Comparison of ENCODE assay signal across 10 mouse cellular contexts in the genomic region with DNA sequence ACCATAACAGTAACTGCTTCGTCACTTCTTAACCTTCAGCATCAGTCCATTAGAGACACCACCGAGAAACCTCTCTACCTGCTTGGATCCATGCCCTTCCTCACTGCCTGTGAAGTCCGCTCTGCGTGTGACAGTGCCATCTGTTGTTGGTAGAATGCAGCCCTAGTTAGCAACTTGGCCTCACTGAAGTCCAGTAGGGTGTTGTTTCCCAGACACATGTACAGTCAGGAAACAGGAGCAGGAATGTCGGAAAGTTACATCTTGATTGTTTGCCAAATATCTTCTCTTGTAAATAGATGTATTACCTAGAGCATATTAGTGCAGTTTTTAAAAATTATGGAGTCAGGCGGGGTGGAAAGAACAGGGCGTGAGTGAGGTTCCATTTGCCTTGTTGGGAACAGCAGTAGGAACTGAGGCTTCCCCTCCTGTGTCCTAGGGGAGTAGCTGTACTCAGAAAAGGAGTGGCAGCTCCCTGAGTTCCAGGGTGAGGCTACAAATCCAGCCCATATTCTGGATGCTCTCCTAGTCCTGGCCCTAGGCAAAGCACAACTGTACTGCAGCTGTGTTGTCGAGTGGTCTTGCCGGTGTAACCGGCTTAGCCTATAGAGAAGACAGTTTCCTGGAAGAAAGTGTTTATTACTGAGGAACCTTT. TPM values are rescaled to one million over a fixed set of nuclear protein-coding genes. Genes with fewer than 3 reads are reported as not detected.
DNase-seq lines count a peak whose midpoint lies in the region; ATAC-seq and TF ChIP-seq lines count a peak whose summit lies in the region.
"Had no signal": no experiment of that assay in that cellular context is flagged by ENCODE, and none has a peak within 500 bp of the region (broad histone marks: within the 10 kb centered on the region; RNA-seq: fewer than 3 reads in every experiment).

No protein-coding gene starts in this region.

- peak overlapping the region; percentile 31; the same call in 1 of the 2 replicates for H3K27ac ChIP-seq in stomach, postnatal 0 days (replicated peaks)
- no peak overlapping the region for H3K27ac ChIP-seq in thymus, adult 2 months (ENCODE audit: control insufficient read depth, insufficient read depth, low read length)

- H3K4me1 ChIP-seq in stomach, postnatal 0 days (replicated peaks; ENCODE audit: control insufficient read depth, insufficient read depth) = peaks cover 3% of the 10 kb centered on the region
- H3K4me1 ChIP-seq in thymus, adult 2 months (replicated peaks; ENCODE audit: control insufficient read depth, insufficient read depth, low read length) = no peaks in the 10 kb centered on the region

- TF ChIP-seq POLR2A in thymus, adult 2 months (IDR thresholded peaks at IDR 0.05; ENCODE audit: control insufficient read depth, extremely low read depth, insufficient read depth, low read length, poor library complexity) = no peak

- peak; percentile 77 for TF ChIP-seq CTCF in stomach, postnatal 0 days (IDR thresholded peaks at IDR 0.05; ENCODE audit: low read depth)
- TF ChIP-seq CTCF in thymus, adult 2 months (IDR thresholded peaks at IDR 0.05; ENCODE audit: borderline replicate concordance, control insufficient read depth, extremely low read depth, insufficient read depth, low read length, poor library complexity) = no peak

- peak overlapping the region; percentile 44 for H3K4me2 ChIP-seq in stomach, postnatal 0 days (replicated peaks; ENCODE audit: low read depth)

- H3K9me3 ChIP-seq in stomach, postnatal 0 days (ENCODE audit: control insufficient read depth, low read length) = no peaks in the 10 kb centered on the region

- 46% methylated on average over 10 of the region's 10 CpGs for WGBS in stomach, postnatal 0 days
- 94% methylated on average over 10 of the region's 10 CpGs for WGBS in thymus, adult 2 months

- peak overlapping the region; percentile 20; the same call in 1 of the 2 replicates for H3K4me3 ChIP-seq in stomach, postnatal 0 days (ENCODE audit: low read depth, low read length)
- H3K4me3 ChIP-seq in thymus, adult 2 months (ENCODE audit: control insufficient read depth, insufficient read depth, low read length) = no peak overlapping the region
- H3K4me3 ChIP-seq: erythroblast, embryonic 14.5 days had no signal

- H3K9ac ChIP-seq in stomach, postnatal 0 days (ENCODE audit: low read length) = no peak overlapping the region

- H3K36me3 ChIP-seq in stomach, postnatal 0 days (ENCODE audit: control insufficient read depth, insufficient read depth, low read length) = peaks cover 8% of the 10 kb centered on the region; the same call in 1 of the 2 replicates
- no peaks in the 10 kb centered on the region for H3K36me3 ChIP-seq in thymus, adult 2 months (ENCODE audit: control insufficient read depth, insufficient read depth, low read length)
- H3K36me3 ChIP-seq: G1E had no signal

- DNase-seq in heart, adult 9 months (ENCODE audit: low spot score in 2 of 2) = peak; percentile 58 to 78
- DNase-seq in heart, postnatal 4 days = no peak
- DNase-seq in adipocyte (ENCODE audit: low spot score) = peak; percentile 66
- peak; percentile 87 to 91 for DNase-seq in cerebellum, postnatal 25 days
- DNase-seq in kidney, postnatal 36 days = peak; percentile 58 to 61
- DNase-seq in stomach, postnatal 0 days (ENCODE audit: low spot score) = peak; percentile 43
- DNase-seq in thymus, adult 2 months = no peak
- no peak for DNase-seq in frontal cortex, postnatal 14 days (ENCODE audit: low spot score in 2 of 2)

- no peak for ATAC-seq in stomach, postnatal 0 days (ENCODE audit: low FRiP score, low TSS enrichment)

- H3K27me3 ChIP-seq in stomach, postnatal 0 days (ENCODE audit: control insufficient read depth, insufficient read depth, low read length) = no peaks in the 10 kb centered on the region
- H3K27me3 ChIP-seq in thymus, adult 2 months (ENCODE audit: control insufficient read depth, insufficient read depth, low read length) = no peaks in the 10 kb centered on the region

- no peak for TF ChIP-seq EP300 in stomach, postnatal 0 days (optimal IDR thresholded peaks at IDR 0.05)

RNA-seq across cellular contexts. Expression of a gene that starts 25.3 kb away (rescaled TPM):
- total RNA-seq in heart, postnatal 4 days (2021) = 10 to 100 TPM; 22.3 to 22.7 TPM
- polyA plus RNA-seq in stomach, postnatal 0 days (2015; fragmentation: Nextera tagmentation; extraction: Ambion mirVana) = 23.7 and 24.7 TPM in 2 replicates
- polyA plus RNA-seq in thymus, adult 2 months (2012; rRNA removed) = 2.3 and 3.2 TPM in 2 replicates
- polyA plus RNA-seq: erythroblast, embryonic 14.5 days; G1E had no signal

Comparison
In these comparisons a context has a peak if more than half of its experiments do, and no peak if none do; other contexts are left out.
1. DNase-seq: peak in heart, adult 9 months (2 of 2), adipocyte (single experiment), cerebellum, postnatal 25 days (2 of 2), kidney, postnatal 36 days (2 of 2) and stomach, postnatal 0 days (single experiment); none in heart, postnatal 4 days (single experiment), thymus, adult 2 months (single experiment) and frontal cortex, postnatal 14 days (0 of 2).